Mouse (Mus musculus): ENCODE measurements around the gene Rph3al. TPM values are rescaled to one million over a fixed set of nuclear protein-coding genes. Genes with fewer than 3 reads are reported as not detected.

The Rph3al gene
- polyA plus RNA-seq, 1 experiment from 2014 or later: 18.0 TPM

- Histone ChIP-seq H3K4me3 (ENCODE audit: low read length) (no peak overlapping the region), H3K4me2 (replicated peaks; ENCODE audit: low read depth, low read length) (no peak overlapping the region), H3K4me1 (ENCODE audit: insufficient read depth, low read length) (peaks cover 10% of the 10 kb centered on the region; the same call in 1 of the 2 replicates), H3K27ac (ENCODE audit: low read length) (no peak overlapping the region), H3K9me3 (ENCODE audit: low read length) (no peaks in the 10 kb centered on the region), H3K27me3 (ENCODE audit: insufficient read depth, low read length) (no peaks in the 10 kb centered on the region), H3K9ac (replicated peaks; ENCODE audit: low read length) (no peak overlapping the region), H3K36me3 (ENCODE audit: insufficient read depth, low read length) (no peaks in the 10 kb centered on the region)
- 48% methylated on average over 2 of the region's 2 CpGs for WGBS
- no peak for ATAC-seq (ENCODE audit: low FRiP score, low TSS enrichment)
Measured at GRCm38 (mm10) chr11:75858975-75859374, 79.3 kb downstream of the Rph3al start.

GRCm38 (mm10) chr11:75857781-75858180, 80.4 kb downstream of the Rph3al start:
- Histone ChIP-seq H3K9me3 (ENCODE audit: low read length) (no peaks in the 10 kb centered on the region), H3K27ac (ENCODE audit: low read length) (no peak overlapping the region), H3K36me3 (ENCODE audit: insufficient read depth, low read length) (no peaks in the 10 kb centered on the region), H3K9ac (replicated peaks; ENCODE audit: low read length) (no peak overlapping the region), H3K4me1 (ENCODE audit: insufficient read depth, low read length) (peaks cover 10% of the 10 kb centered on the region; the same call in 1 of the 2 replicates), H3K27me3 (ENCODE audit: insufficient read depth, low read length) (no peaks in the 10 kb centered on the region), H3K4me3 (ENCODE audit: low read length) (no peak overlapping the region), H3K4me2 (replicated peaks; ENCODE audit: low read depth, low read length) (no peak overlapping the region)
- 74% methylated on average over 3 of the region's 3 CpGs for WGBS
- ATAC-seq (ENCODE audit: low FRiP score, low TSS enrichment): no peak

GRCm38 (mm10) chr11:75854327-75854726, 83.9 kb downstream of the Rph3al start:
- H3K27me3 ChIP-seq (ENCODE audit: insufficient read depth, low read length): no peaks in the 10 kb centered on the region
- H3K4me1 ChIP-seq (ENCODE audit: insufficient read depth, low read length): peaks cover 6% of the 10 kb centered on the region; the same call in 1 of the 2 replicates
- H3K9ac ChIP-seq (replicated peaks; ENCODE audit: low read length): no peak overlapping the region
- no peak overlapping the region for H3K27ac ChIP-seq (ENCODE audit: low read length)
- no peak overlapping the region for H3K4me2 ChIP-seq (replicated peaks; ENCODE audit: low read depth, low read length)
- no peaks in the 10 kb centered on the region for H3K36me3 ChIP-seq (ENCODE audit: insufficient read depth, low read length)
- WGBS: 85% methylated on average over 7 of the region's 7 CpGs
- H3K4me3 ChIP-seq (ENCODE audit: low read length): no peak overlapping the region
- no peaks in the 10 kb centered on the region for H3K9me3 ChIP-seq (ENCODE audit: low read length)
- ATAC-seq (ENCODE audit: low FRiP score, low TSS enrichment): no peak

- WGBS: 83% methylated on average over 10 of the region's 10 CpGs
- Histone ChIP-seq H3K9ac (replicated peaks; ENCODE audit: low read length) (no peak overlapping the region), H3K27ac (ENCODE audit: low read length) (no peak overlapping the region), H3K27me3 (ENCODE audit: insufficient read depth, low read length) (no peaks in the 10 kb centered on the region), H3K4me1 (ENCODE audit: insufficient read depth, low read length) (no peaks in the 10 kb centered on the region), H3K9me3 (ENCODE audit: low read length) (no peaks in the 10 kb centered on the region), H3K36me3 (ENCODE audit: insufficient read depth, low read length) (no peaks in the 10 kb centered on the region), H3K4me3 (ENCODE audit: low read length) (no peak overlapping the region), H3K4me2 (replicated peaks; ENCODE audit: low read depth, low read length) (no peak overlapping the region)
- ATAC-seq (ENCODE audit: low FRiP score, low TSS enrichment): no peak
Measured at GRCm38 (mm10) chr11:75853067-75853636, 85.1 kb downstream of the Rph3al start.

GRCm38 (mm10) chr11:75852485-75852884, 85.7 kb downstream of the Rph3al start:
- no peak overlapping the region for H3K27ac ChIP-seq (ENCODE audit: low read length)
- H3K4me3 ChIP-seq (ENCODE audit: low read length): no peak overlapping the region
- H3K27me3 ChIP-seq (ENCODE audit: insufficient read depth, low read length): no peaks in the 10 kb centered on the region
- H3K4me1 ChIP-seq (ENCODE audit: insufficient read depth, low read length): no peaks in the 10 kb centered on the region
- 76% methylated on average over 2 of the region's 2 CpGs for WGBS
- no peak overlapping the region for H3K9ac ChIP-seq (replicated peaks; ENCODE audit: low read length)
- no peaks in the 10 kb centered on the region for H3K9me3 ChIP-seq (ENCODE audit: low read length)
- H3K36me3 ChIP-seq (ENCODE audit: insufficient read depth, low read length): no peaks in the 10 kb centered on the region
- no peak for ATAC-seq (ENCODE audit: low FRiP score, low TSS enrichment)
- H3K4me2 ChIP-seq (replicated peaks; ENCODE audit: low read depth, low read length): no peak overlapping the region

GRCm38 (mm10) chr11:75849552-75849951, 88.7 kb downstream of the Rph3al start:
- H3K27ac ChIP-seq (ENCODE audit: low read length): no peak overlapping the region
- H3K4me1 ChIP-seq (ENCODE audit: insufficient read depth, low read length): no peaks in the 10 kb centered on the region
- H3K4me3 ChIP-seq (ENCODE audit: low read length): no peak overlapping the region
- no peaks in the 10 kb centered on the region for H3K27me3 ChIP-seq (ENCODE audit: insufficient read depth, low read length)
- no peak overlapping the region for H3K4me2 ChIP-seq (replicated peaks; ENCODE audit: low read depth, low read length)
- H3K36me3 ChIP-seq (ENCODE audit: insufficient read depth, low read length): no peaks in the 10 kb centered on the region
- WGBS: 75% methylated on average over 6 of the region's 6 CpGs
- H3K9me3 ChIP-seq (ENCODE audit: low read length): no peaks in the 10 kb centered on the region
- ATAC-seq (ENCODE audit: low FRiP score, low TSS enrichment): no peak
- H3K9ac ChIP-seq (replicated peaks; ENCODE audit: low read length): no peak overlapping the region

GRCm38 (mm10) chr11:75846589-75846988, 91.6 kb downstream of the Rph3al start:
- Histone ChIP-seq H3K4me3 (ENCODE audit: low read length) (no peak overlapping the region), H3K4me1 (ENCODE audit: insufficient read depth, low read length) (no peaks in the 10 kb centered on the region), H3K27me3 (ENCODE audit: insufficient read depth, low read length) (no peaks in the 10 kb centered on the region), H3K36me3 (ENCODE audit: insufficient read depth, low read length) (no peaks in the 10 kb centered on the region), H3K9ac (replicated peaks; ENCODE audit: low read length) (no peak overlapping the region), H3K27ac (ENCODE audit: low read length) (no peak overlapping the region), H3K4me2 (replicated peaks; ENCODE audit: low read depth, low read length) (no peak overlapping the region), H3K9me3 (ENCODE audit: low read length) (no peaks in the 10 kb centered on the region)
- 0 out of 2 replicates have a peak, but pooled peaks have one; percentile 23 for ATAC-seq (ENCODE audit: low FRiP score, low TSS enrichment)
- WGBS: 41% methylated on average over 7 of the region's 7 CpGs

GRCm38 (mm10) chr11:75845675-75846074, 92.6 kb downstream of the Rph3al start:
- no peaks in the 10 kb centered on the region for H3K4me1 ChIP-seq (ENCODE audit: insufficient read depth, low read length)
- no peak overlapping the region for H3K9ac ChIP-seq (replicated peaks; ENCODE audit: low read length)
- no peak overlapping the region for H3K4me2 ChIP-seq (replicated peaks; ENCODE audit: low read depth, low read length)
- no peaks in the 10 kb centered on the region for H3K36me3 ChIP-seq (ENCODE audit: insufficient read depth, low read length)
- no peak overlapping the region for H3K4me3 ChIP-seq (ENCODE audit: low read length)
- no peak for ATAC-seq (ENCODE audit: low FRiP score, low TSS enrichment)
- 49% methylated on average over 7 of the region's 7 CpGs for WGBS
- no peaks in the 10 kb centered on the region for H3K9me3 ChIP-seq (ENCODE audit: low read length)
- H3K27me3 ChIP-seq (ENCODE audit: insufficient read depth, low read length): no peaks in the 10 kb centered on the region
- H3K27ac ChIP-seq (ENCODE audit: low read length): no peak overlapping the region

DNA sequence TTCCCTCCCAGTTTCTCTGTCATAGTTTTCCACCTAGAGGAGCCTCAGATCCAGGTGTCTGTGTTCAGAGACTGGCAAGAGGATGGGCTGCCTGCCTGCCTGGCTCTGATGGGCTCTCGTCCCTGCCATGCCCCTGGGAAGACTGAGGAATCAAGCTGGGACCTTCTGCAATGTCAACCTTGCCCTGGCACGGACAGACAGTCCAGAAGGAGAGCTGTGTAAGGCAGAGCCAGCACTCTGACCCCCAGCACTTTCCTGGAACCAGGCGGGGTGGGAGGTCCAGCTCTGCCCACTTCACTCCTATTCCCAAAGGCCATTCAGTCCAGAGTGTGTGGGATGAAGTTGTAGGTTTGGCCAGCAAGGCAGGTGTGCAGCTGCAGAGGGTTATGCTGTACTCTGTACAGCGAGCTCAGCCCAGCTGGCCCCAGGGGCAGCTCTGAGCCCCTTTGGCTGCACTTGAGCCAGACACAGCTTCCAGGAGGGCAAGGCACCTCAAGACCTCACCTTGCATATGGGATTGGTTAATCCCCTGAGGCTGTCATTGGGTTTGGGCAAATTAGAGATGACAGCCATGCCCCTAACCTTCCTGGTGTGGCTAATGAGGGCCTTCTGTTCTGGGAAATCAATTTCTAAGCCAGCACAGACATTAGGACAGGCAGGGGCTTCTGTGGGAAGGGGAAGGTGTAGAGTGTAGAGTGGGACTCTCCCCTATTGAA, 95.2 kb downstream of the Rph3al start:
- 74% methylated on average over 4 of the region's 4 CpGs for WGBS
- Histone ChIP-seq H3K4me2 (replicated peaks; ENCODE audit: low read depth, low read length) (no peak overlapping the region), H3K9me3 (ENCODE audit: low read length) (no peaks in the 10 kb centered on the region), H3K4me1 (ENCODE audit: insufficient read depth, low read length) (no peaks in the 10 kb centered on the region), H3K4me3 (ENCODE audit: low read length) (no peak overlapping the region), H3K27me3 (ENCODE audit: insufficient read depth, low read length) (no peaks in the 10 kb centered on the region), H3K36me3 (ENCODE audit: insufficient read depth, low read length) (no peaks in the 10 kb centered on the region), H3K27ac (ENCODE audit: low read length) (no peak overlapping the region), H3K9ac (replicated peaks; ENCODE audit: low read length) (no peak overlapping the region)
- ATAC-seq (ENCODE audit: low FRiP score, low TSS enrichment): no peak; the same call in 1 of the 2 replicates

DNA sequence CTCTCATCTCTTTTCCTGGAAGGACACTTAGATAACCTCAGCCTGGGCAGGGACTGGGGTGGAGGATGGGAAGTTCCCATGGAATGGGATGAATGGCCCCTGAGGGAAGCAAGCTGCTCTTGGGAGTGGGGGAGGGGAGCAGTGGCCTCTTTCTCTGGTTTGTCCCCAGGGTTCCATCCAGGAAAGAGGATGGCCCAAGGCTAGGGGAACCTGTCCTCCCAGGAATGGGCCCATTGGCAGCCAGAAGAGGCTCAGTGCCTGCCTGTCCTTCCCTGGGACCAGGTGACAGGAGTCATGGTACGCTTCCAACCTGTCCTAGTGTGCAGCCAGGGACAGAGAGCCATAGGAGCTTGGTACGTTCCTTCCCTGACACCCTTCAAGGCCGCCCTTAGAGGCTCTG, 96.7 kb downstream of the Rph3al start:
- H3K27ac ChIP-seq (ENCODE audit: low read length): no peak overlapping the region
- H3K4me2 ChIP-seq (replicated peaks; ENCODE audit: low read depth, low read length): no peak overlapping the region
- no peak overlapping the region for H3K9ac ChIP-seq (replicated peaks; ENCODE audit: low read length)
- no peaks in the 10 kb centered on the region for H3K27me3 ChIP-seq (ENCODE audit: insufficient read depth, low read length)
- H3K4me3 ChIP-seq (ENCODE audit: low read length): no peak overlapping the region
- H3K36me3 ChIP-seq (ENCODE audit: insufficient read depth, low read length): no peaks in the 10 kb centered on the region
- H3K9me3 ChIP-seq (ENCODE audit: low read length): no peaks in the 10 kb centered on the region
- WGBS: 85% methylated on average over 3 of the region's 3 CpGs
- ATAC-seq (ENCODE audit: low FRiP score, low TSS enrichment): no peak
- no peaks in the 10 kb centered on the region for H3K4me1 ChIP-seq (ENCODE audit: insufficient read depth, low read length)

Data from kidney, embryonic 16.5 days (tissue).